Mouse (Mus musculus) erythroid progenitor cell, adult 5-6 weeks (primary cell): ENCODE measurements around the gene Hsp90ab1. TPM values are rescaled to one million over a fixed set of nuclear protein-coding genes. Genes with fewer than 3 reads are reported as not detected.
A peak's percentile ranks its signal among the peaks of the same experiment; 100 is the strongest.

Experiments used
- ATAC-seq: replicated peaks from 2 replicates; pipeline ENCODE4 v1.8.0; 2016; ENCODE audit warnings: moderate number of reproducible peaks, mild to moderate bottlenecking, moderate TSS enrichment, inconsistent platforms; ENCODE audit not compliant: poor library complexity, low FRiP score, severe bottlenecking
- total RNA-seq, 2 experiments: library from RNA; stranded (forward) in 1 of 2; stranded (reverse) in 1 of 2; fragments of 150-400 nt in 1 of 2; fragments of 186-747, 209-891 nt in 1 of 2; gene quantifications; 2 replicates each; pipeline versions ENCODE4 v1.2.3 to v1.2.4; 2015 to 2017; ENCODE audit warnings: low replicate concordance in 2 of 2

Hsp90ab1 gene
- total RNA-seq, 2 experiments from 2014 or later = 204 to 237 TPM

DNA sequence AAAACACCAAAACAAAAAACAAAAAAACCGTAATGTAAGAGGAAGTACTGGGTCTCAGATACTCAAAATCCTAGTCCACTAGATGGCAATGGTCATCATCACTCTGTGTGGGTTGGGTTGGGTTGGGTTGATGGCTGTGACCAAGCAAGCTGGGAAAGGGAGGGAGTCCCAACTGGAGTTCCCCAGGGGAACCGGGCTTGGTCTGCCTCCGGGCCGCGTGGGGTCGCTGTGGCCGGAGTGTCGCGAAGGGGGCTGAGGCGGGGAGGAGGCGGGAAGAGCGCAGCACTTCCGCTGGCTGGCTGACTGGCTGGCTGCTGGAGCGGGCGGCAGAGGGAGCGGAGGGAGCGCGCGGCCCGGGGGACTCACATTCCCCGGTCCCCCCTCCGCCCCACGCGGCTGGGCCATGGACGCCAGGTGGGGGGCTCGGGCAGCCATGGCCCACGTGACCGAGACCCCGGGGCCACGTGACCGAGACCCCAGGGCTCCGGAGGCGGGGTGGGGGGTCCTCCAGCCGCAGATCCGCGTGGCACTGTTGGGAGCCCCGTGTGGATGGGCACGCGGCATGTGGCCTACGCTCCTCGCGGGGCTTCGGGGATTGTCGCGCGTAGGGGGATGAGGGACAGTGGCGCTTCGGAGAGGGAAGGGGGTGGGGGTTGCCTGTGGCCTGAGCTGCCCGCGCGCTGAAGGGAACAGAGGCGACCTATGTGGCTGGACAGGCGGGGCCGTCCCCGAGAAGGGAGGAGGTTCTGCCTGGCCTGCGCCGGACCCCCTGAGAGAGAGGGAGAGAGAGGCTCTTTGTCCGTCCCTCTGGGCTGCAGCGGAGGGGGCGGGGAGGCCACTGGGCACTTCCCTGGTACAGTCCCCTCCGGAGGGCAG is 9.2 kb downstream of the Hsp90ab1 start, which contains the start of gene Slc35b2:
Slc35b2 (plus strand) TSS at position 220 of the 876 bp plus-strand sequence.
- peak; percentile 86 for ATAC-seq

DNA sequence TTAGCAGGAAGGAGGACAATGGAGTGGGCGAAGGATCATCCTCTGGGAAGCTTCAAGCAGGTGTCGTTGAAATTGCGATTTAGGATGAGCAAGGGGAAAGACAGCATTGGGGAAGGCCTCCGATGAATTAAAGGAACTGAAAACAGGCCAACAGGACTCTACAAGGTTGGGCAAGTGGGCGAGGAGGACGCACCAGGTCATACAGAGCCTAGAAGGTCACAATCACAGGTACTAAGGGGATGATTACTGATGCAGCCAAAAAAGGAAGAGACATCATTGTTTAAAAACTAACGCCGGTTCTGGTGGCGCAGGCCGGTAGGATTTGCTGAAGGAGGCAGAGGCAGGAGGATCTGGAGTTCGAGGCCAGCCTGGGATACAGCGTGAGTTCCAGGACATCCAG is 9.9 kb downstream of the Hsp90ab1 start:
- no peak for ATAC-seq

DNA sequence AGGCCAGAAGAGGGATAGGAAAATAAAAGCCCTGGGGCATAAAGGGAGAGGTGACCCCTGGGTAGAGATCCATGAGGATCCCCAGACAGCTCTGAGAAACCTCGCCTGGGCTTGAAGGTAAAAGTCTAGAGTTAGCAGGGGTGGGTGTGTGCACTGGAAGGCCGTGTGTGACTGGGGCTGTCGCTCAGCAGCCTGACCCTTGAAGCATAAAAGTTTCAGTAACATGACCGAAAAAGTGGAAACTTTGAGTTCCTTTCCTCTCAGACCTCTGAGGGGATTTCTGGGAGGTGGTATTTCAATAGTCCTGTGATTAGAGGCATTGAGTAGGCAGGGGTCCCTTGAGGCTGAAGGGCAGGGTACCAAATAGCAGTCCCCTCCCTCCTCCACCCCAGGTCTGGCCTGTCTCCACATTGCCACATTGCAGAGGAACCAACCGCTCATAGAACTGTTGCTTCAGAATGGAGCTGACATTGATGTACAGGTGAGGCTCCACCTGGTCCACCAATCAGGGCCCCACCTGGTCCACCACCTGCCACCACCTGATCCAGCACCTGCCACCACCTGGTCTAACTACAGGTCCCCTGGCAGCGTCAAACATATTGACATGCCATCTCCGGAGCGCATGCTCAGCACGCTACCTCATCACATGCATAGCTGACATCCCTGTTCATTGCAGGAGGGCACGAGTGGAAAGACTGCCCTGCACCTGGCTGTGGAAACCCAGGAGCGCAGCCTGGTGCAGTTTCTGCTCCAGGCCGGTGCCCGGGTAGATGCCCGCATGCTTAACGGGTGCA is 13.1 kb downstream of the Hsp90ab1 start:
- no peak for ATAC-seq

DNA sequence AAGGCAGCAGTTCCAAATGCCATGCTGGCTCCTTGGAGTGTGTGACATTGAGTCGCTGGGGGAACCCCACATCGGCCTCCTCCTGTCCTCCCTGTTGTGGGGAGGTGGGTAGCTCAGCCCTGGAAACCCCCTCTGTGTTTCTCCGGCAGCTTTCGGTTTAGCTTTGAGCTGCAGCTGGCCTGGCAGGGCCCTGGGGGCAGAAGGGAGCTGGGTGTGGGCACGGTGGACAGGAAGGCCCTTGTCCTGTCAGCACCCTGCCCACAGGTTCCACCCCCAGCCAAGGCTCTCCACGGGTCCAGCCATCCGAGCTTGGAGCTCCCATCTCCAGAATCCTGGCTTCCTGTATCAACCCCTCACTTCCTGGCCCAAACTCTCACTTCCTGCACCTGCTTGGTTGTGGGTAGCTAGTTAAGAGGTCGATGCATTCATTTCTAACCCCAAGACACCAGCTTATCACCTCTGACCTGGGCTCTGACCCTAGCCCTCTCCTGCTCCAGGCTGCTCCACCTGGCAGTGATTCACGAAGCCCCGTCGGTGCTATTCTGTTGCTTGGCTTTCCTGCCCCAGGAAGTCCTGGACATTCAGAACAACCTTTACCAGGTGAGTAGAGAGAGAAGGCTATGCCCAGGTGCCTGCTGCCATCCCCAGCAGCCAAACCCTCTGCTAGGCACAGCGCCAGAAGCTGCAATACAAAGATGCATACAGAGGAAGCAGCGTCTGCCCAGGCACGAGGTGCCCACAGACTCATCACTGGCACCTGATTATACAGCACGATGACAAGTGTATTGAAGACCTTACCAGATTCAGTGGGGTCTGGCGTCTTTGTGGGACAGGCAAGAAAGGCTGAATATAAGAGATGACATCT is 14.8 kb downstream of the Hsp90ab1 start:
- no peak for ATAC-seq

DNA sequence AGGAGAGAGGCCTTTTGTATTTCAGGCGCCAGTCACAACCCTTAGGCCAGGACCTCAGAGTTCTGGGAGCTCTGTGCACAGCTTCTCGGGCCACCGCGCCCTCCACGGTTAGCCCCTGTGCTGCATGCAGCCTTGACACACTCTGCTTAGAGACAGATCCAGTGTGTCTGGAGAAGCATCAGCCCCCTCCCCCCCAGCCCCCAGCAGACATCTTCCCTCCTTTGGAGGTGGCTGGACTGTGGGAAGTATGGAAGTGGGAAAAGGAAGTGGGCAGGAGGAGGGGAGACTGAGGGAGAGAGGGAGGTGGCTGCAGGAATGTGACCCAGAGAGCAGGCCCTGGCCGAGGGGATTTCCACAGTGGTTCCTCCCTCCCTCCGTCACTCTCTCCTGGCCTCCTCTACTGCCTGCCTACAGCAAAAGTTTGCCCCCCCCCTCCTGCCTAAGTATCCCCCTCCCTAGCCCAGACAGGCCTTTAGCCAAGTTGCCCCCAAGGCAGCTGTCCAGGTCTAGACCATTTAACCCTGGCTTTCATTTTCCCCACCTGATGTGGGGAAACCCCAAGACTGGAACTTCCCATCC is 15.7 kb downstream of the Hsp90ab1 start:
- no peak for ATAC-seq

DNA sequence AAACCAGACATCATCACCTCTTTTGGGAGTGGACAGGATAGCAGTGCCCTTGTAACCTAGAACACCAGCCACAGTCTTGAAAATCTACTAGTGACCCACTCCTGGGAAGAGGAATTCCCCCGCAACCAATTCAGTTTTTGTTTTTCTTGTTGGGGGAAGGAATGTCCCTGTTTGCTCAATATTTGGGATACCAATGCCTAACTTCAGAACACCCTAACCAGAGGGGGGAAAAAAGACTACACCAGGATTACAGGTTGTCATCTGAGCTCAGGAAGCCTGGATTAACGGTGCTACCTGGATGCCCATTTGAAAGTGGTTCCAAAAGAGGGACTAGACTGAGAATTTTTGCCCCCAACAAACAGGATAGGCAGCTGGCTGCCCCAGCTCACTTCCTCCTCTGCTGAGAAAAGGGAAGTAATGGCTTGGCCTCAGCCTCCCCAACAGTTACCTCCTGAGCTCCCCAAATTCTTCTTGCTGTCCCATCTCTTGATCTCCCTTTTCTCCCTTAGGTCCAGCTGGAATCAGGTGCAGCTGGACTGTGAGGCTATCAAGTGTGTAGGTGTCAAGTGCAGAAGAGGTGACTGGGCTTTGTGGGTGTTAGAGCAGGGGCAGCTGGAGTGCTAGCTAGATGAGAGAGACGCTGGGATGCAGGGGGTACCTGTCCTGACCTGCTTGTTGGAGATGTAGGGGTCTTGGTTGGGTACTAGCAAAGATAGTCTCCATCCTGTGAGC is 16.4 kb downstream of the Hsp90ab1 start:
- no peak for ATAC-seq

DNA sequence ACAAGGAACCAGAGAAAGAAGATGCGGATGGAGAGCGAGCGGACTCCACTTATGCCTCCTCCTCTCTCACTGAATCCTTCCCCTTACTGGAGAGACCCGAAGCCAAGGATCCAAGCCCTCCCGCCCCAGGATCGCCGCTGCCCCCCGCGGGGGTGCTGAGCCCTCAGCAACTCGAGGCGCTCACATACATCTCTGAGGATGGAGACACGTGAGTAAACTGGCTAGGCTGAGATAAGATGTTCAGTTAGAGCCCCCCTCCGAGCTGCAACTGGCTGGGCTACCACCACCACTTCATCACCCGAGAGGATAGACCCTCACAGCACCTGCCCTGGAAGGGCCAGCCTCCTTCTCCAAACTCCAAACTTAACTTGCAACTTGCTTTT is 17.0 kb downstream of the Hsp90ab1 start:
- no peak for ATAC-seq

DNA sequence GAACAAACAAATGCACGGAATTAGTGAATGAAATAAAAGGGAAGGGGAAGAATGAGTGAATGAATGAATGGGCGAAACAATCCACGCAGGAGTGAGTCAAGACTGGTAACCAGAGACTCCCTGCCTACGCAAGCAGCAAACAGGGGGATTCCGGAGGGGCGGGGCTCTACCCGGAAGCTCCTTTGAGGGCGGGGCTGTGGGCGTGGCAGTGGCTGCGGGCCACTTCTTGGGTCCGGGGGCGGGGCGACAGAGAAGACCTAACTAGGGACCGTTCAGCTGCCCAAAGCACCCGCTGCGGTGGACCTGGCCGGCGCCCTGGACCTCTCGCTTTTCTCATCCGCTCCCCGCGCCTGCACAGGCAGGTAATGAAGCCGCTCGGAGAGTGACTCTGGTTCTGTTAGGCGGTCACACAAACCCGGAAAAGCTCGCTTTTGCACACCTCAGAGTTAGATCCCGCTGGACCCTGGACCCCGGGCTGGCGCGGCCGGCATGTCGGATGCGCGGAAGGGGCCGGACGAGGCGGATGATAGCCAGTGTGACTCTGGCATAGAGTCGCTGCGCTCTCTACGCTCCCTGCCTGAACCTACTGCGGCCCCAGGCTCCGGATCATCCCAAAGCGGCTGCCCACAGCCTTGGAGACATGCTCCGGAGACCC is 17.5 kb downstream of the Hsp90ab1 start, which contains the start of gene Nfkbie:
Nfkbie (plus strand) TSS at position 252 of the 655 bp plus-strand sequence.
- ATAC-seq = peak; percentile 67

DNA sequence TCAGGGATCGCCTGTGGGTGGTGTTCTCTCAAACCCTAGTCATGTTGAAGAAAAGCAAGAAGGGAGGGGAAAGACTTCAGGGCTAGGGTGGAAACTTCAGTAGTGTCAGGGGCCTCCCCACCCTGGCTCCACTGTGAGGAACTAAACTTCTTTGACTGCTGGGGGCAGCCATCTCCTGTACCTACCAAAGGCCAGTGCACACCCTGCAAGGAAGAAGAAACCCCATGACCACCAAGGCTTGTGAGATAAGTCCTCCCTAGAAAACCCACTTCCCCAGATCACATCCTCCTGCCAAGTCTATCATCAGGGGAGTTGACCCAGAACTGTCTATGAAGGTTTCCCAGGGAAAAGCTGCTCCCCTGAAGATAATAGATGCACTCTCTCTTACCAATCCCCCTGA is 18.7 kb downstream of the Hsp90ab1 start:
- no peak for ATAC-seq

DNA sequence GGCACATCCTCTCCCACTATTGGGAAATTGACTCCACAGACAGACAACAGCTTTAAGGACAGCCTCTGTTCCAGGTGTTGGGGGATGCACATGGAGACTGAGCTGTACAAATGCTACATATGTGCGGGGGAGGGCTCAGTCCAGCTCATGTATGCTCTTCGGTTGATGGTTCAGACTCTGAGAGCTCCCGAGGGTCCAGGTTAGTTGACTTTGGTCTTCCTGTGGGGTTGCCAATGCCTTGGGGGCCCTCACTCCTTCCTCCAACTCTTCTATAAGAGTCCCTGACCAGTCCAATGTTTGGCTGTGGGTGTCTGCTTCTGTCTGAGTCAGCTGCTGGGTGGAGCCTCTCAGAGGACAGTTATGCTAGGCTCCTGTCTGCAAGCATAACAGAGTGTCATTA is 20.0 kb downstream of the Hsp90ab1 start:
- ATAC-seq = no peak

DNA sequence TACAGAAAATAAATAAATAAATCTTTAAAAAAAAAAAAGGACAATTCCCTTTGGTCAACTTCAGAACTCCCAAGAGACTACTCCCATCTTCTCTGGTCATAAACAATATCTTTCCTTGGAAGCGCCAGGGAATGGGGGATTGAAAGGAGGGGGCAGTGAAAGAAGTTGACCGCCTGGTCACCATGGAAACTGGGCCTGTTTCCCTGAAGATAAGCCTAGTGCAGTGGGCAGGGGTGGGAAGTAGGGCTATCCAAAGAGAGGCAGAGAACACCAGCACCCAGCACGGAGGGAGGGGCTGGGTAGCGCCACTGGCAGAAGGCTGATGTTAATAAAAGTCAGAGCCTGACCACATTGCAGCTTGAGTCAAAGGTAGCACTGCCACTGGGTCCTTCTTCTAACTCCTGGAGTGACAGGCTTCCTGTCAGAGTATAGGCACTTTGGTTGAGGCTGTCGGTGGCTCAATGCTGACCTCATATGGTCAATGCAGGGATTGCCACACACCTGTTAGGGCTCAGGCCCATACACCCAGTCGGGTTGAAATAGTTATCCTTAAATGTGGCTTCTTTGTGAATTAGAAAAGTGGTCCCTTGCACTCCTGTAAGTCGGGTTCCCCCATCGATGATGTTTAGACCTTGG is 21.1 kb downstream of the Hsp90ab1 start:
- peak; percentile 62 for ATAC-seq

DNA sequence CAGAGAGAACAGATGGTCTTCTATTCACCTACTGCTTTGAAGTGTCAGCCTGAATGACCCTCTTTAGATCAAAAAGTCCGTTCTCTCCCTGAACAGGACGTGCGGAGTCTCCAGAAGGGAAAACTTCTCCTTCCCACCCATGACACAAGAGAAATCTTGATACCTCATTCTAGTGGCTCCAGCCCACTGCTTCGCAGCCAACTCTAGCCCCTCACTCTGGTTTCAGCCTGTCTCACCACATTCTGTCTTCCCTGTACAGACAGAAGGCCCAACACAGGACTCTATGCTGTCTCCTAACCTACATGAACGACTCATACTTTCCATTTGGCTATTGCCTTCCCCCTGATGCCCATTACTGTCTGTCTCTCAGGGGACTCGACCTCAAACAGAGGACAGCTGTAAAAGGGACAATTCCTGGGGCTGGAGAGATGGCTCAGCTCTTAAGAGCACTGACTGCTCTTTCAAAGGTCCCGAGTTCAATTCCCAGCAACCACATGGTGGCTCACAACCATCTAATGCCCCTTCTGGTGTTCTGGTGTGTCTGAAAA is 21.7 kb downstream of the Hsp90ab1 start:
- no peak for ATAC-seq

DNA sequence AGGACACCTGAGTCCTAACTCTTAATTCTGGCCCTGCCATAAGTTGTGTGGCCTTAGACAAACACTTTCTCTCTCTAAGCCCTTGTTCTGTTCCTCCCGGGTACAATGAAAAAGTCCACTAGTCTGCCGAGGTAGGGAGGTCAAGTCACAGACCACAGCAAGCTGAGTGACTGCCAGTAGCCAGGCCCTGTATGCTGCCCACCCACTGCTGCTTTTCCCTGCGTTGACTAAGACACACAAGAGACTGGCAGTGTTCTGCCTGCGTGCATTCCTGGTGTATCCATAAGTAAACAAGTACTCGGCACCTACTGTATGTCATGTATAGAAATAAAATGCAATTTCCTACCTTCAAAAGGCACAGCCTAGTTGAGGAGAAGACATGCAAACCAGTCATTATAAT is 22.8 kb downstream of the Hsp90ab1 start:
- no peak for ATAC-seq

DNA sequence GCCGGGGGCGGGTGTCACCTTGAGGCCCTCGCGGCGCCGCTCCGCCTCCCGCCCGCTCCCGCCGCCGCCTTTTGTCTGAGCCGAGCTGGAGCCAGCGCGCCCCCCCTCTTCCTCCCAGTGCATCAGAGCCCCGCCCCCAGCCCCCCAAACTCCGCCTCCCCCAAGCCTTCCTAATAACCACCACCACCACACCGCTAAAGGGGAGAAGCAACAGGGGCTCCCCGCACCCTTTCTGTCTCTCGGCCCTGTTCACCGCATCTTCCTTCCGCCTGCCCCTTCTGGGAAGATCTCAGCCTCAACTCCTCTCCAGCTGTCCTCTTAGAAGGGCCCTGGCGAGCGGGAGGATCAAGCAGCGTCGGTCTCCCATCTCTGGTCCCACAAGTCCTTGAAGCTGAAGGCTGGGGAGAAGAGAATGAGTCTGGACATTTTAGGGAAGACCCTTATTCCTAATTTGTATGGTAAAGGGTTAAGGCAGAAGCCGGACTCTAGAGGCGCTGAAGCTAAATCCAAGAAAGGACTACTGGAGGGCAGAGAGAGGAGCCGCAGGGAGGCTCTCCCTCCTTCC is 23.4 kb downstream of the Hsp90ab1 start, which contains the start of gene Tmem151b:
Tmem151b (minus strand) TSS at position 61 of the 565 bp plus-strand sequence.
- no peak for ATAC-seq

DNA sequence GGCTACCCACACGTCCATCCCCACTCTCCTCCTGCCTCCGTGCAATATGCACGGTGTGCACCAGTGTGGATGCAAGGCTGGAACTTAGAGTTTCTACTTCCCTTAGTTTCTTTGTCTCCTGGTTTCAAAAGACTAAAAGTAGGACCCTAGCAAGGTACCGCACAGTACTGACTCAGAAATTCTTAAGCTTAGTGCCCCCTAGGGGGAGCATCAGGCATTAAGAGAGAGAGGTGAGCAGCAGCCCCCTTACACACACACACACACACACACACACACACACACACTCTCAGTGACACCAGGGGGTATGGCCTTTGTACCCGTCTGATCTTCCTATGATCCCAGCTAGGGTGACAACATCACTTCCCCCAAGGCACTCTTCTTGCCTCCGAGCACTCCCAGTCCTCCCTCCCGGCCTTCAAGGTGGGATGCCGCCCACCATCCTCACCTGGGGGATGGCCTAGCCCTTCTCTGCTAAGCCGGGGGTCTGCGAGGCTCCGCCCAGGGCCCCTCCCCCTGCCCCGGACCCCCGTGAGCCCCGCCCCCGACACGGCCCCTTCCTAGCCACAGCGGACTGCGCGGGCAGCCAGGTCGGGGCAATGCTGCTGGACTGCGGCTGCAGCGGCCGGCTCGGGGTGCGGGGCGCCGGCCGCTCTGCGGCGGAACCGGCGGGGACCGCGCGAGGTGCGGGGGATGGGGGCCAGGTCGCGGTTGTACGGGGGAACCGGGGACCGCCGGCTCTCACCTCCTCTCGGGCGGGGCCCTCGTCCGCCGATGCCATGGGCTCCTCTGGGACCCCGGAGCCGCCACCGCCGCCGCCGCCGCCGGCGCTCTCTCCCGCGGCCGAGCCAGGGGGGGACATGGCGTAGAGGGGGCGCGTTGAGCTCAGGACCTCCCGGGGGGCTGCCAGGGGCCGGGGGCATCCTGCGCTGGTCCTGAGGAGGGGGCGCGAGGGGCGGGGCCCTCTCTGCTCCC is 24.2 kb downstream of the Hsp90ab1 start:
- no peak for ATAC-seq
